Mouse (Mus musculus) lung, postnatal 14 days (tissue): ENCODE data around the gene Tvp23b.

Source experiments
- DNase-seq: peaks from one replicate; pipeline ENCODE4 v3.0.0; 2021

The Tvp23b gene

DNA sequence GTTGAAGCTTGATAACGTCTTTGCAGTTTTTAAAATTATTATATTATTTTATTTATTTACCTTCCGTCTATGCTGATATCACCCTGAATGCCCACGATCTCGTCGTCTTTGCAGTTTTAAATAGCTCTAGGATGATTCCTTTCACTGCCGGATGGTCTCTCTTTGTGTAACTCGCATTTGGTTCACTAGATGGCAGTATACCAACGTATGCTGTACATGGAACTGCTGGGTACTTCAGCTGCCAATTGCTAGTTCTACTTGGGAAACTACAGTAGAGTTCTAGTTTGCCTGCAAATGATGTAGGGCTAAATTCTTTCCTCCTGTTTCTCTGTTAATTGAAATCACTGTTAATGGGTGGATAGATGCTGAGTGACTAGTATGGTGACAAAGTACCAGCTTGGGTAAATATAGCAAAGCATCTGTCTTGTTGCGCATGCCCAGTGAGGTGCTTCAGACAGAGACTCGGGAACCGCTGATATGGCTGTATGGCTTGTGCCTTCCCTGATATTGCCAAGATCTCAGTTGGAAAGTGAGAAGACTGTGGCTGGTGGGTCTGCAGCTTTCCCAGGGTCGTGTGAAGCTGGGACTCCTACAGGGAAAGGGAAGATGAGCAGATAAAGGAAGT is 22.6 kb downstream of the Tvp23b start:
- peak; percentile 82 for DNase-seq

DNA sequence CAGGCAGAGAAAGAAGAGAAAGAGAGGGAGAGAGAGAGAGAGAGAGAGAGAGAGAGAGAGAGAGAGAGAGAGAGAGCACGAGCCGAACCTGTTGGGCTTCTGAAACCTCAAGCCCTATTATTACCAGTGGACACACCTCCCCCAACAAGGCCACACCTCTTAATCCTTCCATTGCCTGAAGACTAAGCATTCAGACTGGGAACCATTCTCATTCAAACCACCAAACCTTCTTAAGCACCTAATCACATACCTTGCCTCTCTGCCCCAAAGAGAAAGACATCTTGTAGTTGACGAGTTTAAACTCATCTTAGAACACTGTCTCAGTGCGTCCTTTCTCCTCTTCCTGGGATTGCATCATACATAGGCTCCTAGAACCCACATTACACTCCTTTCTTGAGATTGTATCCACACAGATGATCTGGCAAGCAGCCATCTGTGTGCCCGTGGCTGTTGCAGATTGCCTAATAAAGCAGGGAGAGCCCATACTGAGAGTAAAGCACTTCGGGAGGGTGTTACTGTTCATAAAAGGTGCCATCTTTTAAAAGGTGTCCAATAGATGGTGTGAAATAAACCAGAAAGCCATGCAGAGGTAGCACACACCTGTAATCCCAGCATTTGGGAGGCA is 24.7 kb downstream of the Tvp23b start:
- no peak for DNase-seq

DNA sequence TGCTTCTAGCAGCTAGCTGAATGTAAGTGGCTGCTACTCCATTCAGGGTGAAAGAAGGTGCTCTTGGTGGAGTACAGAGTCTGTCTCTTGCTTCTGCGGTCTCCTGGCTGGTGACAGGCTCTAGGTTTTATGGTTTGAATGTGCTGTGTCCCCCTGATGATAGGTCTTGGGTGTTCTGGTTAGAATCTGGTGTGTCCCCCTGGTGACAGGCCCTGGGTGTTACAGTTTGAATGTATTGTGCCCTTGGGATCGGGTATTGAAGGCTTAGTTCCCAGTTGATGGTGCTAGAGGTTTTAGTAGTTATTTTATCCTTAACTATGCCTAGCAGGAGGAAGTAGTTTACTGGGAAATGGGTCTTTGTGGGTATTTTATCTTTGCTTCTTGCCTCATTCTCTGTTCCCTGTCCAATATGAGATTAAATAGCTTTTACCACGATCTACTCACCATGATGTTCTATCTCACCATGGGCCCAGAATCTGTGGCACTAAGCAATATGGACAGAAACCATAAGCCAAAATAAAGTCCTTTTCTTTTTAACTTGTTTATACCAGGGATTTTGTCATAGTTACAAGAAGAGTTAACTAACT is 30.6 kb downstream of the Tvp23b start:
- DNase-seq: no peak

DNA sequence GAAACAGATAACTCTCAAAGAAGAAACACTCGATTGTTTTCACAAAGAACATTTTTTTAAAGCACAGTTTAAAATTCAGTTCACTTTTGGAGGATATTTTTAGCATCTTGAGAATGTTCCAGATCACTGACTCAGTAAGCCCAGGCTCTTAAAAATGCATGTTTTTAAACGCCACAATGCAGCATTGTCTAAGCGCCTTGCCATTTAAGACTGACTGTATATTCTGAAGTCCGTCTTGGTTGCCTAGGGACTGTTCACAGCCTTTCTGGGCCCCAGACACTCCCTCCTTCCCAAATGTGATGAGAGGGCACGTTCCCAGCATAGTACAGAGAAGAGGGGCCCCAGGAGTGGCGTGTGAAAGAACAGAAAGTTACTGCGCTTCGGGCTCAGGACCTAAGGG is 32.1 kb downstream of the Tvp23b start:
- no peak for DNase-seq

DNA sequence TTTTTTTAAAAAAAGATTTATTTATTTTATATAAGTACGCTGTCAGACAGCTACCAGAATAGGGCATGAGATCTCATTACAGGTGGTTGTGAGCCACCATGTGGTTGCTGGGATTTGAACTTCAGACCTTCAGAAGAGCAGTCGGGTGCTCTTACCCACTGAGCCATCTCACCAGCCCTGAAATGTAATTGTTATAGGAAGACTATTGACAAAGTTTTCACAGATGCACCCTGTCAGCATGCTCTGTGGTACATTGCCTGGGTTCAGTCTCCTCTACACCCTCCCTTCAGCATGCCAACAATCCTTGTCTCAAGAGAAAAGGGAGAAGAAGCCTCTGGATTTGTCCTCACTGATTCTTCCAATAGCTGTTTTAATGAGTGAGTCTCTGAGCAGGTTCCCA is 33.9 kb downstream of the Tvp23b start:
- no peak for DNase-seq

DNA sequence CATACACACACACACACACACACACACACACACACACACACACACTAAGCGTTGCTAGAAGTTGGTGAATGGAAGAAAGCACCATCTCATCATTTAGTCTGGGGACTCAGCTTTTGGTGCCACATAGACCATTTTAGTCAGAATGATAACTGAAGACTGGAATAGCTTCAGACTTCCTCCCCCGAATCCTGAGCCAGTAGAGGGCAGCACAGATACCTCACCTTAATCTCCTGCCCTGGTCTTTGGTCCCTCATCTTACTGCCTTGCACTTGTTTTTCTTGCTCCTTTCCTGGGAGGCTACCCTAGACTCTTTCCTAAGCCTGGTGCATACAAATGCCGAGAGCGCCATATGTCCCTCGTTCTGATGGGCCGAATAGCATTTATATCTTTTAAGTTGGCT is 35.3 kb downstream of the Tvp23b start:
- DNase-seq: peak; percentile 60

DNA sequence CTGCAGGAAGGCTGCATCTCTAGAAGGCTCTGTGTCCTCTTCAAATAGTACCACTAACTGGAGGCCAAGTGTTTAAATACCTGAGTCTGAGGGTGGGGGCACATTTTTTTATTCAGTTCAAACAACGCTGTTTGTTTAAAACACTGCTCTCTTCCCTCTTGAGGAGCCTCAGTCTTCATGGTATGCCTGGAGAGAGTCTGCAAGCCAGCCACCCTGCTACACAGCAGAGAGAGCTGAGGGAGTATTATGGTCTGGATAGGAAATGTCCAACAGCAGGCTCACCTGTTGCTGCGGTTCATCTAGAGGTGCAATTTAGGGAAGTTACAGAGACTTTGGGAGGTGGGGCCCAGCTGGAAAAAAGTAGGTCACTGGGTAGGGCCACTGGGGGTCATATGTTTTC is 36.2 kb downstream of the Tvp23b start:
- DNase-seq: no peak

DNA sequence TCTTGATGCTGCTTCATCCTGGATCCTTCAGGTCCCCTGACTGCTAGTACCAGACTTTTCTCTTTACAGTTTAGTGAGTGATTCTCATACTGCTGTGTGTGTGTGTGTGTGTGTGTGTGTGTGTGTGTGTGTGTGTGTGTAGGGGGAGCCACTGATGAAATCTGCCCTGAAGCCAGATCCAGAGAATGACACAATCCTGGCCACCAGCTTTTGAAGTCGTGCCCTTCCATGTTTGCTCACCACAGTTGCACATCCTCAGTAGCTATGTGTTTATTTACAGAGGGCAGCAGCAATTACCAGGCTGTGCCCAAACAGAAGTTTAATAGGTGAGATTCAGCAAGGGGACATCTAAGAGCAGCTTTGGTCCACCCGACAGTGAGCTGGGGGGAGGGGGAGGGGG is 37.5 kb downstream of the Tvp23b start:
- no peak for DNase-seq

DNA sequence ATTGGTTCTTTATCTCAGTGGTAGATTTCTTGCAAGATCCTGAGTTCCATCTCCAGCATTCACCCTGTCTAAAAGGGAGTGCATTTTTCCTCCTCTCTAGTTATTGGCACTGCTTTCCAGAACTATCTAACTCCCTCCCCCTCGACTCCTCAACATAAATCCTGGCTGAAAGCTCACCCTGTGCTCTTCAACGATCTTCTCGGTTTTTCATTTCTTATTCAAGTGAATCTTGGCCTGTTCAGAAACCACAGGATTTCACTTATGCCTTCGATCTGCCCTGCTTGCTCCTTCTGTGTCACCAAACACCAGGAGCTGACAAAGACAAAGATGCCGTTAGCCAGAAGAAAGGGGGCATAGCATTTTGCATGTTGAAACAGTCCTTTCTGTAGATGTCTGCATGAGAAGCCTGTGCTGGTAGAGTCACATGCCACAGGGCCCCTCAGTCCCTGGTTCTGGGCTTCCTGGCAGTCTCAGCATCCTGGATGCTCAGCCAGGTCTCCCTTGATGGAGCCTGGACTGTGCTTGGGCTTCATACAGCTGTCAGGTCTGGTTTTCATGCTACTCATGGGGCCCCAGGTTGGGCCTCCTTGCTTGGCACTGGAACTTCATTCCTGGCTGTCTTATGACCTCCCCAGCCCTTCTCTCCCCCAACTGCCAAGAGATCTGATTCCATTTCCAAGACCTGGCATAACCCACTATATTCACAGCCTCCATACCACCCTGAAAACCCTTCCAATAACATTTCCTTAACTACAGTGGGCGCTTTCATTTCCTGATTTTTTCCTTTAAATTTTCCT is 40.9 kb downstream of the Tvp23b start:
- DNase-seq: no peak

DNA sequence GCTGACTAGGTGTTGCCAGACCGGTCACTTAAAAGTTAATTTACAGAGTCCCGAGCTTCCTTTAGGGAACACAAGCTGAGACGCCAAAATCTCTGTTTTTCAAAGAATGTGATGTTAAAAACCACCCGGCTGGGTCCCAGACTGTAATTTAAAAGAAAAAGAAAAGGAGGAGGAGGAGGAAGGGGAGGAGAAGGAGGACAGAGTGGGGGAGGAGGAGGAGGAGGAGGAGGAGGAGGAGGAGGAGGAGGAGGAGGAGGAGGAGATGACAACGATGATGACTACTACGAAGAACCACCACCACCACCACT is 41.4 kb downstream of the Tvp23b start:
- DNase-seq: no peak

DNA sequence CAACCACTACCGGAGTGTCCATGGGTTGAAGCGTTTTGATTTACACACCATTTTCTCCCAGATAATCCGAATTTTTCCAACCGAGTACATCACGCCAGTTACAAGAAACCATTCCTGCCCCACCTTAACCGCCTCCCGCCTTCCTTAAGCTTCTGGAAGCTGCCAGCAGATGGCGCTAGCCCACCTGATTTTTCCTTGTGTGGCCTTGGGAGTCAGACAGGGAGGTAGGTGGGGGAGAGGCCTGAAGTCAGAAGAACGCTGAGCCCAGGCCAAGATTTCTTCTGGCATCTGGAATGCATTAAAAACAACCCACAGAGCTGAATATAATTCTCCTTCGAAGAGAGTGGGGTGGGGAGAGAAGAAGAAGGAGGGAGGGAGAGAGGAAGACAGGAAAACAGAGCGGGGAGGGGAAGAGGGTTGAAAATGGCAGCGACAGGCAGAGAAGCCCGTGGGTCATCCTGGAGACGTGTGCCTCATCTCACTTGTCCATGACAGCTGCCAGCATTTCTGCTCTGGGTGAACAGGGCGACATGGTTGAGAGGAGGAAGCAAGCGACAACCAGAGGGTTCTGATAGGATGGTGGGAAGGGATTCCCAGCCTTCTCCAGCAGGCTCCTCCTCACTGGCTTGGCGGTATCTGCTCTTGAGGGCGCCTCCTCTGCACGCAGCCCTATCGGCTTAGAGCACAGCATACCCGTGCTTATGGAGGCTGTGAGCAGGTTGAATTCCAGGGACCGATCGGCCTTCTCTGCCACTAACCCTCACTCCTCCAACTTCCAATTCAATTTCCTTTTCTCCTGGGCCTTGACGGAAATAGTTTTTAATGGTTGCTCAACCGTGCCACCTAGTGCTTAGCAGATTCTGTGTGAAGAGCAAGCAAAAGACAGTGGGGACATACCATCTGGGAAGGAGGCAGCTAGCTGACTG is 42.1 kb downstream of the Tvp23b start:
- DNase-seq: peak; percentile 95

DNA sequence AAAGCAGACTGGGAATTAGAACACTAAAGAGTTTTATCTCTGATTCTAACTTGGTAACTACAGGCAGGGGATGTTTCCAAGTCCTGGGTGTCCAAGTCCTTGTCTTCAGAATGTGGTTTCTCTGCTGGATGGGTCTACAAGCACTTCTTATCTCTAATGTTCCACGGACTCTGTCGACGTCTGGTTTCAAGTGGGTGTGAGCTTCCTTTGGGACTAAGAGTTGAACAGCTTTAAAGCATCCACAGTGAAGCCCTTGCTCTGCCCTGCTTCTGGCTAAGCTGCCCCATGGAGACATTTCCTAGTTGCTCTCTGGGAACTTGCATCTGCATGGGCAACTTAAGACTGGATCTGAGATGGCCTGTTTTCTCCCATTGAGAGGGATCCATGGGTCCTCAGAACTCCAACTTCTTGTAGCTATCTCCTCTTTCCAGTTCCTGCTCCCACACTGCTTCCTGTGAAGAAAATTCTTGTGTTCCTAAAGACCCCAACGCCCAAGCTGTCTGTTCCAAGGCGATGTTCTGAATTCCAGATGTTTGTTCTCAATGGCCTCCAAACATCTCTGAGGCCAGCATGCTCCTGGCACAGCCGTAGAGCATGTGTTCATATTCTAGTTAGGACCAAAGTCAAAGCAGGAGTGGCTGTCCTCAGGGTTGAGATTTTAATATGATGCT is 45.0 kb downstream of the Tvp23b start:
- DNase-seq: no peak

DNA sequence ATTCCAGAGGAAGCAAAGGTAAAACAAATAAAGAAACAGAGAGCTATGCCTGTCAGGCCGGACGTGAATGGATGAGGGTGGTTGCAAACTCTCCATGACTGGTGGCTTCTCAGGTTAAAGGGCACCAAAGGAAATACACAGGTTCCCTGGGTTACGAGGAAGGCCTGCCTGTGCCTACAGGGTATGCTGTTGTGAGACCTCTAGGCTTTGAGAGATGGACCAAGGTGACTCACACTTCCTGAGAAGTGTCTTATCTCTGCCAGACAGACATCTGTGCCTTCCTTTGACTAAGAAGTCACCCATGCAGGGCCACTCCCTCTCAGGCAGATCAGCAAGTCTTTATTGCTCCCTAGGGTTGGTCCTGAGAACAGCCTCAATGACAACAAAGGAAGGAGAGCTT is 50.5 kb downstream of the Tvp23b start:
- no peak for DNase-seq

DNA sequence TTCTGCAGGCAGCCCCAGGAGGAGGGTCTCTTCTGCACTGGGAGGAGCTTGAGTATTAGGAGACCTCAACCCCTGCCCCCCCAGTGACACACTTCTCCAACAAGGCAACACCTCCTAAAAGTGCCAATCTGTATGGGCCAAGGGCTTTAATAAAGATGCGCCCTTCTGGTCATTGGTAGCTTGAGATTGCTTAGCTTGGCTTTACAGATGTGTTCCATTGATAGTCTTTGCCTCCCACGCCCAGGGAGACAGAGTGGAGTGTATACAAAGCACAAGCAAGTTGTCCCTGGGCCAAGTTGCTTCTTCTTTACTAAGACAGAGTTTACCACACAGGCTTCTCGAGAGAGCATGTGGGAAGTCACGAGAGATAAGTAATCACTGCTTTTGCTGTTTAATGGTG is 51.3 kb downstream of the Tvp23b start:
- no peak for DNase-seq

DNA sequence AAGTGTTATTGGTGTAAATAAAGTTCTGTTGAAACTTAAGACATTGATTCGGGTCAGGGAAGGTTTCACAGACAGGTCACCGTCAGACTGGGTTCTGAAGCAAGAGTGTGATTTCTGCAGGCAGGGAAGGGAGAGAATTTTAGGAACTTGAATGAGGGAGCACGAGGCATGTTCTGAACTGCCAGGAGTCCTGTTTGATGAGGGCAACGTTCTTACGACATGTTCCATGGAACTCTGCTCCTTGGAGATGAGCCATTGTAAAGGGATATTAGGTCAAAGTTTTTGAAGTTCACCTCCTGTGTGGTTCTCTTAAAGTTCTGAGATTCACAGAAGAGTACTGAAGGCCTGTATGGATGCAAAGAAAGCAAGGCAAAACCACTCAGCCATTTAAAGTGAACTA is 51.9 kb downstream of the Tvp23b start:
- no peak for DNase-seq

DNA sequence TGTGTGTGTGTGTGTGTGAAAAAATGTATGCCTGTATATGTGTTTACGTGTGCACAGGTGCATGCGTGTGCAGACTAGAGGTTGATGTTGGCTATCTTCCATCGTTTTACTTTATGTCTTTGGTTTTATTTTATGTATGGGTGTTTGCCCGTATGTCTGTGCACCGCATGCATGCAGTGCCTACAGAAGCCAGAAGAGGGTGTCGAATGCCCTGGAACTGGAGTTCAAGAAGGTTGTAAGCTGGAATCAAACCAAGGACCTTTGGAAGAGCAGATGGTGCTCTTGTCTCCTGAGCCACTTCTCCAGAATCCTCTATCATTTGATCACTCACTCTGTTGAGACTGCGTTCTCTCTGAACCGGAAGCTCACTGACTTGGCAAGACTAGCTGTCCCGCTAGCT is 53.8 kb downstream of the Tvp23b start:
- no peak for DNase-seq

DNA sequence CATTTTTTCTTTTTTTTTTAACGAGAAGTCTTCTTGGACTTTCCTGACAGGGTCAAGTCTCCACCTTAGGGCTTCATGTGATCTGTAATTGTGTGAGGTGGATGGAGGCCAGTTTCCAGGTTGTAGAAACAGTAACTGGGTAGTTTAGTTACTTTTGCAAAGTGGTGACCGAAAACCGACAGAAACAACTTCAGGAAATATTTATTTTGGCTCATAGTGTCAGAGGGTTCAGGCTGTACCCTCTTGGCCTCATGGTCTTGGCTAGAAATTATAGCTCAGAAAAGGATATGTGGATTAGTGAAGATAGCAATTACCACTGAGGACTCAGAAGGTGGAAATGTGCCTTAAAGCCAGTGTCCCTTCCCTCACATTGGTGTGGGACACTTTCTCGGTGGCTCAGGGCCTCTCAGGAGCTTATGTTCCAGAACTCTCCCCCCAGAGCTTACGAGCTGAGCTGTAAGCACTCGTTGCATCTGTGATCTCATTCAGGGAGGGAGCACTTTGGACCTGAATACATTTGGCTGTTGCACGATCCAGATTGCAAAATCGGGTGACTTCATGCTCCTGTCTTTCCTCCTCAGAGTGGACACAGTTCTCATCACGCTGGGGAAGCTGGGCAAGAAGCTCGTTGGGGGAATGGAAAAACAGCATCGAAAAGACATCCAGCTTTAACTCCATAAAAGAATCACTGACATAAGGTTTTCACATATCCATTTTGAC is 55.7 kb downstream of the Tvp23b start:
- DNase-seq: no peak

DNA sequence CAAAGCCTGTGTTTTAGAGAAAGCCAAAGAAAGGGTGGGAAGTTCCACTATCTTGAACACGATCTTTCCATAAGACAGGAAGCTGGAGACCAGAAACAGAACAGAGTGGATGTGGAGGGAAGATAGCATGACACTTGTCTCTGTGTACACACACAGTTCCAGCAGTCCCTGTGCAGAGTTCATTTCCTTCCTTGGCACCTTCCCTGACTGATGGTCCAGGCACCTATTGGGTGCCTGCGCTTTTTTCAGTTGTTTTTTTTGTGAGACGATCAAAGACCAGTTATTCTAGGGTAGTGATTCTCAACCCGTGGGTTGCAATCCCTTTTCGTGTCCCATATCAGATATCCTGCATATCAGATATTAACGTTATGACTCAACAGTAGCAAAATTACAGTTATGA is 58.7 kb downstream of the Tvp23b start:
- DNase-seq: no peak

DNA sequence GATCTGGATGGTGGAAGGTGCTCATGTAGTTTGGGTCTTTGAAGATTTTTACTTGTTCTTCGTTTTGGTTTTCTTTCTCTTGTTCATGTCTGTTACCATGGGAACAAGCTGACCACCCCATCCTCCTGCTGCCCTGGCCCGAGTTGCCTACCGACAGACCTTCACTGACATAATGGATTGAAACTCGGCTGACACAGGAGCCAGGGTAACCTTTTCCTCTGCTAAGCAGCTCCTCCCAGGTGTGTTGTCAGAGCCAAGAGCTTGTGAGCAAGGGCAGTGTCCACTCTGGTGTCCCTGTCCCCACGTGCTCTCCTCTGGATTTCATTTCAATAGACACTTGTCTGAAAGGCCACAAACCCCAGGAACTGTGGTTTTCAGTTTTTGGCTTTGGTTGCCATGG is 59.7 kb downstream of the Tvp23b start:
- DNase-seq: no peak

DNA sequence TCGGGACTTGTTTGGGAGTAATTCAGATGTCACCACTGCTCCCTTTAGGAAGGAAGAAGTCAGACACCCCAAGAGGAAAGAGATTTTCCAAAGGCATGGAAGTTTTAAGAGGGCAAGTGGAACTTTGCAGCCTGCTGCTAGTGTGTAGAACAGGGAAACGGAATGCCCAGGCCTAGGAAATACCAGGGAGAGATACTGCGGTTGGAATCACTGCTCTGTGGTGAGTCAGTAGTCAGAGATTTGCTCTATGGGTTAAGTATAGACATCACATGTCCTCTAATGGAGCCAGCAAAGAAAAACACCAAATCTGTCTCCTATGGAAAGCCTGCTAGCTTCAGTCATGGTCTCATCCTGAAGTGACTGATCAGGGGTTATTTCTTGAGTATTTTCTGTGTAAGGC is 60.9 kb downstream of the Tvp23b start:
- DNase-seq: no peak

DNA sequence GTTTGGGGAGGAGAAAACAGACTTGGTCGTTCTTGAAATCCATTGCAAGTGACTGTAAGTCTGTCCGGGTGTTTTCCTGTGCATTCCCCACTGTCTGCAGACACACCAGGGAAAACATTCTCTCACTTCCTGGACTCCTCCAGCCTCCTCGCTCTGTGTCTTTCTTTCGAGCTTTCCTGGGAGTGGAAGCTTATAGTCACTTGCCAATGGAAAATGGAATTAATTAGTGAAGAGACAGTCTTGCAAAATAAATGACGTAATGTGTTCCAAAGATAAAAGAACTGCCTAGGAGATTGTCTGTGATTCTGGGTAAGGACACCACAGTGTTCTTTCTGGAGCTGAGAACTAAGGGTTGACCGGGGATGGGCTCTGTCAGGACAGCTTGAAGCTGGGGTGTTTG is 64.3 kb downstream of the Tvp23b start:
- no peak for DNase-seq

DNA sequence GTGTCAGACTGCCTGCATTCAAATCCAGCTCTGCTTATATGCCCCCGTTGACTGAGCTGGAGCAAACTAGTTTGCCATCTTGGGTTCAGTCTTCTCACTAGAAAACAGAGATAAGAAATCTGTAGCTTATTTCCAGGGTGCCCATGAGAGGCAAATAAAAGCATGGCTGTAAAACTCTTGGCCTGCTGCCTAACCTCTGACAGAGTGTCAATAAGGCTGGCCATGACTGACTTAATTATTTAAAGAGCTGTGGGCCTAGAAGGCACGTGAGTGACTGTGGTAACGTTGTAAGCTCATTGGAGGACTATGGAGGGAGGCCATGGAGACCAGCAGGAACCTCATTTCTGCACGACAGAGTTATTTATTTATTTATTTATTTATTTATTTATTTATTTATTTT is 66.3 kb downstream of the Tvp23b start:
- no peak for DNase-seq
